Mouse (Mus musculus): ENCODE results near the gene Rxrb.
A peak's percentile ranks its signal among the peaks of the same experiment; 100 is the strongest.

Gene Rxrb

DNA sequence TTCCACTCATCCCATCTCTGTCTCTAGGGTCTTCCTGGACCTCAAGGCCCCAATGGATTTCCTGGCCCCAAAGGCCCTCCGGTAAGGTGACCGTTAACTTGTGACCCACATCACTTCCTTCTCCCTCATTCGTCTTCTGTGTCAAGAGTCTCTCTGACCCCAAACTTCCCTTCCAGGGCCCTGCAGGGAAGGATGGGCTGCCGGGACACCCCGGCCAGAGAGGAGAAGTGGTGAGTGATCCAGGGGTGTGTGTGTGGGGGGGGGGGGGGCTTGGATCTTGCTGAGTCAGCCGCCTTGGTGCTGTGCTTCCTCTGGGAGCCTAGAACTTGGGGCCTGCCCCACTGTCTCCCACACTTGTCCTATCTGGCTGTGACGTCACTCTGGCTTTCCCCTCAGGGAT lies 25.6 kb downstream of the Rxrb start:
- no peak for DNase-seq

DNA sequence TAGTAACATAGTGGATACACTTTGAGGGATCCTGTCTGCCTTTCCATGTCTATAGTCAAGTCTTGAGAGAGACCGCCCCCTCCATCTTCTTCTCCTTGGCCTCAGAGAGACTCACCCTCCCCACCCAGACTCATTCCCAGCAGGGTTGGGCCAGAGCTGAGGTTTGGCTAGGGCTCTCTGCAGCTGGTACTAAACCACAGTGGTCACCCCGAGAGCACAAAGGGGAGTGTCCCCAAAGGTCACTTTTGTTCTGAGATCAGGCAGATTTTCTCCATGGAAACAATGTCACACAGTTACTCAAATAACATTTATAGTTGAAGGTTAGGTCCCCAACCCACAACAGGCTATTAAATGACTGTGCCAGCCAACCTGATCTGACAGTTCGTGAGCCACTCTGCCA lies 37.3 kb downstream of the Rxrb start:
- no peak for DNase-seq

DNA sequence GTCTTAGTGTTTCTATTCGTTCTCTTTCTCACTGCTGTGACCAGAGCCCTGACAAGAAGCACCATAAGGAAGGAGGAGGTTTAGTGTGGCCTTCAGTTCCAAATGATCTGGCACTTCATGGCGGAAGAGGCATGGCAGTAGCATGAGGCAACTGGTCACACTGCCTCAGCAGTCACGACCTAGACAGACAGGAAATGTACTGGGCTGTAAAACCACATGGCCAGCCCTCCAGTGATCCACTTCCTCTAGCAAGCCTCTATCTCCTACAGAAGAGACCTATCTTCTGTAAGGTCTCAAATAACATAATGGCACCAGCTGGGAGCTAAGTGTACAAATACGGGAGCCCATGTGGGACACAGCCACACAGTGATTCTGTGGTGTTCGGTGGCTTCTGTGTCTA lies 40.5 kb downstream of the Rxrb start:
- DNase-seq = no peak

DNA sequence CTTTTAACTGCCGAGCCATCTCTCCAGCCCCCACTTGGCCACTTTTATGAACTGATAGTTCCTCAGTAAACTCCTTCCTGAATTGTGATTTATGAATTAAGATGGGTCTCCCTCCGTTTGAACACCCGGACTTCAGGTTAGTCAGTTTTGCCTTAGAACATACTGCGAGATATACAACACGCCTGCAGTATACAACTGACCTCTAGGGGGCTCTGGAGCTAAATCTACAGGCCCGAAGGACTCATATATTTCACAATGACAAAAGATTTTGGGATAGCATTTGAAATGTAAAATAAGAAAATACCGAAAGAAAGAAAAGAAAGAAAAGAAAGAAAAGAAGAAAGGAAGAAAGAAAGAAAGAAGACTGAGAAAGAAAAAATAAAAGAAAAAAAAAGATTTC lies 43.7 kb downstream of the Rxrb start:
- peak; percentile 64 for DNase-seq

DNA sequence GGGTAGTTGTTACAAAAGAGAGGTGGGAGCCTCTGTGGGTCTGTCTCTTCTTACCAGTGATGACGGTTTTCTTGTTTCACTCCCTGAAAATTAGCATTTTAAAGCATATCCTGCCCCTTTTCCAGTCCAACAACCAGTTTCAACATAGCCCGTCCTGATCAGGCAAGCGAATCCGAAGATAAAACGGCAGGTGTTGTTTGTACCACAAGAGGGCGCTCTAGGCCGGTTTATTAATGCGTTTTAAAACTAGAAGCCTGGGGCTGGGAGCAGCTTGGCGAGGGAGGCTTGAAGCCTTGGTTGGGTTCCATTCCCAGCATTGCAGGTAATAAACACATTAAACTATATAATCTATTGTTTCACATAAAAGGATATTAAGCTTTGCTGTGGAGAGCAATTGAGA lies 45.9 kb downstream of the Rxrb start:
- peak; percentile 57 for DNase-seq

DNA sequence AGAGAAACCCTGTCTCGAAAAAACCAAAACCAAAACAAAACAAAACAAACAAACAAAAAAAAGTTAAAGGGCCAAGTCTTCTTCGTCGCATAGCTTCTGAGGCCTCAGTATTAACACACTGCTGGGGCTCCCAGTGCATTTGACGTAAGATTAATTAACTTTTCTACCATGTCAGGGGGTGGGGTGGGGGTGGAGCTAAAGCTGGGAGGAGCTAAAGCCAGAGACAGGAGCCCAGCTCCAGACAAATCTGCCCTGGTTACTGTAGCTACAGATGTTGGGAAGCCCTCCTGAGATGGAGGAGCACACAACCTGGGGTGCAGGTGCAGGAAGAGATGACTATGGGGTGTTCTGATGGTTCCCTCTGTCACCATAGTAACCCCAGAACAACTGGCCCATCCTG lies 46.5 kb downstream of the Rxrb start:
- no peak for DNase-seq

DNA sequence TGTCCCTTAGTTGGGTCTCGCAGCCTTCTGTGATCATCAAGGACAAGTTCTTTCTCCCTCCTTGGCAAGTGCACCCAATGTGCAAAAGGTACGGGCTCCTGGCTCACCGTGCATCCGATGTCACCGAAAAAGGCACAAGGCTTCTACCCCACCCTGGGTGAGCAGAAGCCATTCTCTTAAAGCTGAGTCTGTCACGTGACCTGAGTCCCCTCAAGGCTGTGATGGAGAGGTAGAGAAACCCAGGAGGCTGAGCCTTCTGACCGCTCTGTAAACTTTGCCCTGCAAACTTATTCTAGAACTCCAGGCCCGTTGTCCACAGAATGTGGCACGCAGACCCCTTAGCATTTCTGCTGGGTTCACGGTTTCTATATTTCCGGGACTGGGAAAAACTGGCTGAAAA lies 47.4 kb downstream of the Rxrb start:
- no peak for DNase-seq

DNA sequence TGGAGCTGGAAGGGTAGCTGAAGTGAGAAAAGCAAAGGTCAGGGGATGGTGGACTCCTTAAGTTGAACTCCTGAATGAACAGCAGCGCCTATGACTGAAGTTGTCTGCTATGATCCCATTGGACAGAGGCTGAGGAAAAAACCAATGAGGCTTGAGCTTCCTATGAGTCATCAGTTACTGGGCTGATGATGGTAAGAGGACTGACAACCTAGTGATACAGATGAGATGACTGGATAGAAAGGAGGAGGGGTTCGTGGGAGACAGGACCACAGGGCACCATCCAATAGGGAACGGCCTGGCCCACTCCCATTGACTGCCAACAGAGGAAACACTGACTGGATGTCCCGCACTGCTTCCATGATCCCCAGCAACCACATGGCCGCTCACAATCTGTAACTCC lies 48.0 kb downstream of the Rxrb start:
- no peak for DNase-seq

DNA sequence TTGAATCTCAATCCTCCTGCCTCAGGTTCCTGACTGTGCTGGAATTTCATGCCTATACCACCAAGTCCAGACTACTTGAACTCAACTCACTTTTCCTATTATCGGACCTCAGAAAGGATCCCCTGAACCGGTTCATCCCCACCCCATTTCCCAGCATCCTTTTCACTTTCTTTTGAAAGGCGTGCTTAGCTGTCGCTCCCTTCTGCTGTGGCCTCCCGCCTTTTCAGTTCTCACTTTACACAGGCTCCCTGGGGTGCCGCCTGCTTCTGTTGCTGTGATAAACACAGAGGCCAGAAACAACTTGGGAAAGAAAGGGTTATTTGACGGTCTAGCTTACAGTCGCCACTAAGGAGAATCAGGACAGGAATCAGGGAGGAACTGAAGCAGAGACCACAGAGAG lies 51.5 kb downstream of the Rxrb start:
- DNase-seq = no peak

DNA sequence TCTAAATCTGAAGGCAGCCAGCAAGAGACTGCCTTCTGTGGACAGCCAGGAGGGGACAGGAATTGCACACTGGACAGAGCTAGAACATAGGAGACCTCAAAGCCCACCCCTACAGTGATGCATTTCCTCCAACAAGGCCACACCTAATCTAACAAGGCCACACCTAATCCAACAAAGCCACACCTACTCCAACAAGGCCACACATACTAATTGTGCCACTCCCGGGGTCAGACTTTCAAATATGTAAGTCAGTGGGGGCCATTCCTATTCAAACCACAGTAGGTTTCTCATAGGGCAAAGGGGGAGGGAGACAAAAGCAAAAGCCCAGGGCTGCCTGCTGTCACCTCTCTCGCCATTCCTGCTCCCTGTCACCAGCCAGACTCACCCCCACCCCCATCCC lies 55.8 kb downstream of the Rxrb start:
- DNase-seq = no peak
